Mouse (Mus musculus): ENCODE measurements around the gene Txndc5.

Txndc5 gene

DNA sequence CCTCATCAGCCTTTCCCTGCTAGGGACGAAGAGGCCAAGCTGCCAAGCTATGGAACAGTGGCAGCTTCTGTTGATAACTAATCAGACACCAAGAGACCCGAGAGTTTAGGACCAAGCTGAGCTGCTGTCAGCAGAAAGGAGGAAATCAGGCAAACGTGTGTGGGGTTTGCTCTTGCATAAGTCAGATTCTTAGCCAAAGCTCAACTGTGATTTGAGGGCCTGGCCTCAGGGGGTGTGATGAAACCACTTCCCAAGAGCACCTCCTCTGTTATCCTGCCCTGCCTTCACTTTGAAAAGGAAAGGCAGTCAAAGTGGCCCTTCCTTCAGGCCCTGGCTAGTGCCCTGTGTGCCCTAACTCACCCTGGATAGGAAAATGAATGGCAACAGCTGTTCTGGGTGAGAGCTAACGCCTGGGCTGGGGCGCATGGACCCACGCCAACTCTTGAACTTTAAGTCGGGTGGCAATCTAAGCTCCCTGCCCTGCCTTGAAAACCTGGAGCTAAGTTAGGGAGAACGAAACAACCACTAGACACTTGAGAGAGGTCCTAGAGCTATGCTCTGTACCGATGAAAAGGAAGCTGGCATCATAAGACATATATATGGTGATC is at the start of gene Txndc5:
Gene Txndc5 (minus strand): TSS at position 138 of the 608 bp plus-strand sequence.
- in situ Hi-C loops (cut with MboI; ENCODE audit: low sequenced_read_pairs), result no loop called here

GRCm38 (mm10) chr13:38574668-38575067 is 46.0 kb upstream of the Txndc5 start:
- in situ Hi-C loops (cut with MboI; ENCODE audit: low sequenced_read_pairs), result loop anchor here (25.0 kb wide), 1 partner anchor 237 kb away; the partner anchor contains the start of gene Bmp6

GRCm38 (mm10) chr13:38573281-38573680 is 44.7 kb upstream of the Txndc5 start:
- in situ Hi-C loops (cut with MboI; ENCODE audit: low sequenced_read_pairs), result no loop called here

DNA sequence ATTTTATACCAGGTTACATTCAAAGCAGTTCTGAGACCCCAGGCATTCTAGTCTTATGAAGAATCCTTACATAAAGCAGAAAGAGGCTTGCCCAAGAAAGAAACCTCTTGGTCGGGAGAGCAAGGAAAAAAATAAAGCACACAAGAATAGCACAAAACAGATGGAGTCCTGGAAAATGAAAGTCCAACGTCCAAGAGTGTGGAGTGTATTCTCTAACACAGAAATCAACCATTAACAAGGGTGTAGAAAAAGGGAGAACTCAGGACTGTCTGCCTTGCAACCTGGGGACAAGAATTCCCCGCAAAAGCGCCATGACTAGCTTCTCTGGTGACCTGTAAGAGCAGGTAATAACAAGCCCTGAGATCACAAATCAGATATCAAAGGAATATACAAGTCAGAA is 36.6 kb upstream of the Txndc5 start:
- in situ Hi-C loops (cut with MboI; ENCODE audit: low sequenced_read_pairs), result no loop called here

DNA sequence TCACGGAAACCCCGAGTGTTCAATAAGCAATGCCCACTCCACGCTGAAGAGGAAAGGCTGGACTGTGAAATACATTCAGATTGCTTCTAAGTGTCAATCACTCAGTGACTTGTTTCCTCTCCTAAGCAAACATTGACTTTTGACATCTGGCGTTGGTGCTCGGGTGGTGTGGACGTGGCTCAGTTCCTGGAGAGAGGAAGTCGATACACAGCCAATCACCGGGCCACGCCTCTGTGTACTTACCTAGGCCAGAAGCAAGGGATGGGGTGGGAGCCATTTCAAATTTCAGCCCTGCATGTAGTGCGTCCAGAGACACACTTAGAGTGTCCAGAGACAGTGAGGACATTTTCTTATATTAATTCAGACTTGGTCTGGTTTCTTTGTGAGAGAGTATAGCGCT is 26.0 kb upstream of the Txndc5 start:
- in situ Hi-C loops (cut with MboI; ENCODE audit: low sequenced_read_pairs), result no loop called here

DNA sequence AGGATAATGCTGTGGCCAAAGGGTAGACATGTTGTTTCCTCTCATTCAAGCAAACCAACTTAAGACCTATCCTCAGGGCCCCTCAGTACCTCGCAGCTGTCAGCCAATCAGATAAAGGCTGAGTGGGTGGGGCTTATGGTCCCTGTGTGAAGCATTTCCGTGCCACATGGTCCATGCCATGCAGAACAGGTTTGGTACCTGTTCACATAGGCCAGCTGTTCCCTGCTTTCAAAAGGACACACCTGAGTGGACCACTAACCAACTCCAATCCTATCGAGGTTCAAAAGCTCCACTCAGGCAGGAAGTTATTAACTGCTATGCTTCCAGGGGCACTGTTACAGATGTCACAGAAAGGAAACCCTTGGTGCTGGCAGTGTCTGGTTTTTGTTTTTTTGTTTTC is 25.6 kb upstream of the Txndc5 start:
- in situ Hi-C loops (cut with MboI; ENCODE audit: low sequenced_read_pairs), result no loop called here

DNA sequence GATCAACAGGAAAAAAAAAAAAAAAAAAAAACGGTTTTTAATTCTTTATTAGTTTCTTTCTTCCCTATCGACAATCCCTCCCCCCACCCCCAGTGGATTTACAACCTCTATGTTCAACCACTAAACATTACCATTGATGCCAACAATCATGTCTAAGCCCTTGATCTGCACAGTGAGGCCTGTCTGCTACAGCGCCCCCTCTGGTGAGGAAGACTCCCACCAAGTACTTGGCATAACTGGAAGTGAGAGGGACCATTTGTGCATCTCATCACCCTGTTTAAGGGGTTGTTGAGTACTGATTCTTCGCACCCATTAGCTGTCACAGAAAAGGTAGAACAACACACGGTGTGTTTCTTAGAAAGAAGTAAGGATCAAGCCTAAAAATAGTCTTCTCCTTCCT is 20.1 kb upstream of the Txndc5 start:
- in situ Hi-C loops (cut with MboI; ENCODE audit: low sequenced_read_pairs), result no loop called here

DNA sequence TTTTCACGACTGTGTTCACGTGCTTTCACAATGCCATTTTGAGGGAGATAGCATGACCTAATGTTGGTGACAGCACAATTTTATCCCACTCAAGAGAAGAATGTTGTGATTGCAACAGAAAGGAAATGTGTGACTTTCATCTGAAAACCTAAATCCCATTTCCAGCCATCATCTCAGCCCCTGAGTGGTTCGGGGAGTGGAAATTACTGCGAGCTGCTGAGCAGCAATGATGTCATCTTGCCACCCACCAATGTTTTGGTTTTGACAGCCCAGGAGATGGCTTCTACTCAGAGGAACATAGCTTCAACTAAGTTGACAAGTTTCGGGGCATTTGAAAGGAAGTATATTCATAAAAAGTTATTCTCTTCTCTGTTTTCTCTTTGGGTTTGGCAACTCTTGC is 19.1 kb upstream of the Txndc5 start:
- in situ Hi-C loops (cut with MboI; ENCODE audit: low sequenced_read_pairs), result no loop called here

GRCm38 (mm10) chr13:38546754-38547153 is 18.1 kb upstream of the Txndc5 start:
- in situ Hi-C loops (cut with MboI; ENCODE audit: low sequenced_read_pairs), result no loop called here

DNA sequence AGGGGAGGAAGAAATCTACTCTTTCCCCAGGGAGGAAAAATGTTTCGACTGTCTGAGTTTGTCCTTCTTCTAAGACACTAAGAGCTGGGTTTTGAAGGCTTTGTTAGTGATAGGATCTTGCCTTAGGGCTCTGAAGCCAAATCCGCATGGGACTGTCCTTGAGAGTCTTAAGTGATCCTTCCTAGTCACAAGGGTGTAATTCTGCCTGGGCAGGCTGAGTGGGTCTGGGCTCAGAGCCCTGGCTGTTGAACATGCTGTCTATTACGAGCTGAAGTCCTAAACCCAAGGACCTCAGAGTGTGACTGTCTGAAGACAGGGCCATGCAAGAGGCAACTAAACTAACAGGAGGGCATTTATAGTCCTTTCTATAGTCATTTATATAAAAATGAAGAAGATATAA is 16.8 kb upstream of the Txndc5 start:
- in situ Hi-C loops (cut with MboI; ENCODE audit: low sequenced_read_pairs), result no loop called here

GRCm38 (mm10) chr13:38544769-38545445 is 16.3 kb upstream of the Txndc5 start:
- in situ Hi-C loops (cut with MboI; ENCODE audit: low sequenced_read_pairs), result no loop called here

GRCm38 (mm10) chr13:38543455-38544125 is 15.0 kb upstream of the Txndc5 start:
- in situ Hi-C loops (cut with MboI; ENCODE audit: low sequenced_read_pairs), result no loop called here

DNA sequence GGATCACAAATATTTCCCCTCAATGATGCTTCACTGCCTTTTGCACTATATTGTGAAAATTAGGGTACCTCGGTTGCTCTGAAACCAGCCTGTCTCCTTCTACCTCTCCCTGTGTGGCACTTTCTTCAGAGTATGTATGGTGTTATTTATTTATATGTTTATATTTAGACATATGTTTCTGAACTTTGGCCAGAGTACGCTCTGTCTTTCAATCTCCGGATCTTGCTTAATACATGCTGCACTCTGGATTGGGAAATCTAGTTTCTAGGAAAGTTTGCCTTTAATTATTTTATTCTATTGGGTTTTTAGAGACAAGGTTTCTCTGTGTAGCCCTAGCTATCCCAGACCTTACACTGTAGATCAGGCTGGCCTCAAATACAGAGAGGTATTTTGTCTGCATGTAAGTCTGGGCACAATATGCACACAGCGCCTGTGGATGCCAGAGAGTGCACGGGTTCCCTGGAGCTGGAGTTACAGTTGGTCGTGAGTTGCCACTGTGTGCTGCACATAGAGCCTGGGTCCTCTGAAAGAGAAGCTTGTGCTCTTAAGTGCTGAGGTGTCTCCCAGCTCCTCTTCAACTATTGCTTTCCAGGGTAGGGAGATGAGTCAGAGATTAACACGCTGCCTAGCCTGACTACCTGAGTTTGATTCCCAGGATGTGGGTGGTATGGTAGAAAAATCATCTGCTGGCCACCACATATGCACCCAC is 10.7 kb upstream of the Txndc5 start:
- in situ Hi-C loops (cut with MboI; ENCODE audit: low sequenced_read_pairs), result no loop called here

DNA sequence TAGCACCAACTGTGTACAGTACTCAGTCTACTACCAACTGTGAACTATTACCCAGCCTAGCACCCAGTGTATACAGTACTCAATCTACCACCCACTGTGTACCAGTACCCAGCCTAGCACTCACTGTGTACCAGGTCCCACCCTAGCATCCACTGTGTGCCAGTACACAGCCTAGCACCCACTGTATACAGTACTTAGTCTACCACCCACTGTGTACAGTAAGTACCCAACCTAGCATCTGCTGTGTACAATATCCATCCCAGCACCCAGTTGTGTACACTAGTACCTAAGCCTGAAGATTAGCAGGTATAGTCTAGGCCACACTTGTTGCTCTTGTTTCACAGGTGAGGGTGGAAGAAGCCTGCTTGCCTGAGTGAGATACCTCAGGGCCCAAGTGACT is 8.9 kb upstream of the Txndc5 start:
- in situ Hi-C loops (cut with MboI; ENCODE audit: low sequenced_read_pairs), result no loop called here

DNA sequence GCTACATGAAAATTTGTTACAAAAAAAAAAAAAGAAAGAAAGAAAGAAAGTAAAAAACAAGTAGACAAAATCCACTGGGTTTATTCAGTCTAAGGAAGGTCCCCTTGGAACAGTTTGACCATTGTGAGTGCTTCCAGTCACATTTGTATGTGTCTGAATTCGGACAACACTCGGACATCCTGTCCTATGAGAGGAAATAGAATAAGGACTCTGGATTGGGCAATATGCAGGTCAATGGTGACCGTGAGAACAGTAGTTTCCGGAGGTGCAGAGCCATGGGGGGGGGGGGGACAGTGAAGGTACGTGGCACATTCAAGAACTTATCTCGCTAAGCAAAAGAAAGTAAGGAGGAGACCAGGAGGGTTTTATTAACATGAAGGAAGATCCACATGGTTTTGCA is 6.1 kb upstream of the Txndc5 start:
- in situ Hi-C loops (cut with MboI; ENCODE audit: low sequenced_read_pairs), result no loop called here

GRCm38 (mm10) chr13:38534016-38534415 is 5.4 kb upstream of the Txndc5 start:
- in situ Hi-C loops (cut with MboI; ENCODE audit: low sequenced_read_pairs), result no loop called here

DNA sequence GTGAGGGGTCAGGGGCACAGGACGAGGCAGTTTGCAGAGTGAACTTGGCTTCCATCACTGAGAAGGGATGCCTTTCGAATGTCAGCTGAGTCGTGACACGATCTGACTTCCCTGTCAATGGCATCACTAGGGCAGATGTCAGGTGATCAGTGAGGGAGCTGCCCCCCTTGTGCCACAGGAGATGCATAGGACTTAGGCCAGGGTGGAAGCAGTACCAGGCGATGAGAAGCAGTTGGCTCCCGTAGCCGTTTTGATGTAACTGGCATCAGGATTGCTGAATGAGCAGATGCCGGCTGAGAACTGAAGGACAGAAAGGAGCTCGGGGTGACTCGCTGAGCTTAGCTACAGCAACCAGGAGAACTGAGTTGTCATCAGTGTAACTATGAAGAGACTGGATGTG is 4.8 kb upstream of the Txndc5 start:
- in situ Hi-C loops (cut with MboI; ENCODE audit: low sequenced_read_pairs), result no loop called here

DNA sequence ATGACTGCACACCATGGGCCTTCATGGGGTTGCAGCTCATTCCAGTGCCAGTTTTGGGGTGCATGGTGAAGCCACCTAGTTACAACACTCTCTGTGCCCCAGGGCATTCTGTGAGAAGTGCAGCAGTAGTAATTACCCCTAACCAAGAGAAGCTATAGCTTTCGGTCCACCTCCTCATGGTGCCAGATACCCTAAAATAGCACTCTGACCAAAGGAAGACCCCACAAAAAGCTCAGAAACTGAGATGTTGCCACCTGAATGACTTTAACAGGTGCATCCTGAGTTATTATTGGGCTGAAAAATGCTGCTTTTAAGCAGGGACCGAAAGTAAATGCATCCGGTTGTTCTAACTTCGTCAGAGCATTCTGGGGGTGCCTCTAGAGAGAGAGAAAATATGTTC is 2.9 kb upstream of the Txndc5 start:
- in situ Hi-C loops (cut with MboI; ENCODE audit: low sequenced_read_pairs), result no loop called here

- in situ Hi-C loops (cut with MboI; ENCODE audit: low sequenced_read_pairs), result no loop called here
Measured at GRCm38 (mm10) chr13:38529576-38529975, 952 bp upstream of the Txndc5 start.

- in situ Hi-C loops (cut with MboI; ENCODE audit: low sequenced_read_pairs), result no loop called here
Measured at GRCm38 (mm10) chr13:38527797-38528650, 600 bp downstream of the Txndc5 start.
